Mouse (Mus musculus): ENCODE measurements around the gene Cd81. TPM values are rescaled to one million over a fixed set of nuclear protein-coding genes. Genes with fewer than 3 reads are reported as not detected.

Cd81 gene
- 349 and 423 TPM in 2 replicates for total RNA-seq (2014; rRNA removed)
- 470 and 473 TPM in 2 replicates for polyA plus RNA-seq (2015; fragmentation: Nextera tagmentation; extraction: Ambion mirVana)

- Histone ChIP-seq H3K9ac (peak within 1 kb of the TSS; percentile 98), H3K36me3 (ENCODE audit: insufficient read depth) (no peaks in the 10 kb centered on the region), H3K4me1 (ENCODE audit: insufficient read depth) (peaks cover 26% of the 10 kb centered on the region), H3K9me3 (ENCODE audit: low read length) (no peaks in the 10 kb centered on the region), H3K4me2 (ENCODE audit: low read depth) (peak within 1 kb of the TSS; percentile 87), H3K27ac (ENCODE audit: low read depth, low read length) (peak within 1 kb of the TSS; percentile 90), H3K27me3 (ENCODE audit: insufficient read depth, low read length) (no peaks in the 10 kb centered on the region), H3K4me3 (ENCODE audit: low read depth, low read length) (peak within 1 kb of the TSS; percentile 92)
- DNase-seq (peak; percentile 81), ATAC-seq (peak; percentile 75)
- TF ChIP-seq CTCF (IDR thresholded peaks at IDR 0.05; ENCODE audit: low read depth) = no peak
- under 1% methylated on average over 35 of the region's 37 CpGs for WGBS
These were observed at the start of gene Cd81 for GRCm38 (mm10) chr7:143052626-143053007. Gene Cd81, plus strand, starts transcription at chr7:143052739.

GRCm38 (mm10) chr7:143004727-143005343 lies 47.7 kb upstream of the Cd81 start, which contains the start of gene Tspan32:
Gene Tspan32, plus strand, starts transcription at chr7:143005046.
- no peak within 1 kb of the TSS for H3K4me2 ChIP-seq (ENCODE audit: low read depth)
- WGBS = 87% methylated on average over 4 of the region's 4 CpGs
- H3K27me3 ChIP-seq (ENCODE audit: insufficient read depth, low read length) = no peaks in the 10 kb centered on the region
- H3K27ac ChIP-seq (ENCODE audit: low read depth, low read length) = no peak within 1 kb of the TSS
- no peak within 1 kb of the TSS for H3K9ac ChIP-seq
- H3K36me3 ChIP-seq (ENCODE audit: insufficient read depth) = no peaks in the 10 kb centered on the region
- ATAC-seq (no peak), DNase-seq (no peak)
- H3K9me3 ChIP-seq (ENCODE audit: low read length) = no peaks in the 10 kb centered on the region
- no peak for TF ChIP-seq CTCF (IDR thresholded peaks at IDR 0.05; ENCODE audit: low read depth)
- H3K4me3 ChIP-seq (ENCODE audit: low read depth, low read length) = no peak within 1 kb of the TSS
- no peaks in the 10 kb centered on the region; the same call in 1 of the 2 replicates for H3K4me1 ChIP-seq (ENCODE audit: insufficient read depth)

- ATAC-seq (no peak), DNase-seq (no peak)
- Histone ChIP-seq H3K4me1 (ENCODE audit: insufficient read depth) (no peaks in the 10 kb centered on the region; the same call in 1 of the 2 replicates), H3K4me3 (ENCODE audit: low read depth, low read length) (no peak overlapping the region), H3K9ac (no peak overlapping the region), H3K27ac (ENCODE audit: low read depth, low read length) (no peak overlapping the region), H3K36me3 (ENCODE audit: insufficient read depth) (no peaks in the 10 kb centered on the region), H3K27me3 (ENCODE audit: insufficient read depth, low read length) (no peaks in the 10 kb centered on the region), H3K9me3 (ENCODE audit: low read length) (no peaks in the 10 kb centered on the region), H3K4me2 (ENCODE audit: low read depth) (no peak overlapping the region)
- WGBS = 90% methylated on average over 6 of the region's 6 CpGs
- TF ChIP-seq CTCF (IDR thresholded peaks at IDR 0.05; ENCODE audit: low read depth) = no peak
These were observed 47.0 kb upstream of the Cd81 start for GRCm38 (mm10) chr7:143005344-143006096.

GRCm38 (mm10) chr7:143006097-143006755 lies 46.3 kb upstream of the Cd81 start:
- Histone ChIP-seq H3K4me2 (ENCODE audit: low read depth) (no peak overlapping the region), H3K27ac (ENCODE audit: low read depth, low read length) (no peak overlapping the region), H3K4me1 (ENCODE audit: insufficient read depth) (no peaks in the 10 kb centered on the region; the same call in 1 of the 2 replicates), H3K36me3 (ENCODE audit: insufficient read depth) (no peaks in the 10 kb centered on the region), H3K9me3 (ENCODE audit: low read length) (no peaks in the 10 kb centered on the region), H3K4me3 (ENCODE audit: low read depth, low read length) (no peak overlapping the region), H3K27me3 (ENCODE audit: insufficient read depth, low read length) (no peaks in the 10 kb centered on the region), H3K9ac (no peak overlapping the region)
- TF ChIP-seq CTCF (IDR thresholded peaks at IDR 0.05; ENCODE audit: low read depth) = no peak
- WGBS = 86% methylated on average over 2 of the region's 2 CpGs
- ATAC-seq (no peak), DNase-seq (no peak)

GRCm38 (mm10) chr7:143006756-143007598 lies 45.6 kb upstream of the Cd81 start:
- 0 out of 2 replicates have a peak overlapping the region, but pooled peaks have one; percentile 50 for H3K27ac ChIP-seq (ENCODE audit: low read depth, low read length)
- WGBS = 91% methylated on average over 8 of the region's 8 CpGs
- no peaks in the 10 kb centered on the region for H3K9me3 ChIP-seq (ENCODE audit: low read length)
- H3K9ac ChIP-seq = no peak overlapping the region
- no peak for TF ChIP-seq CTCF (IDR thresholded peaks at IDR 0.05; ENCODE audit: low read depth)
- H3K4me2 ChIP-seq (ENCODE audit: low read depth) = no peak overlapping the region
- DNase-seq = no peak
- H3K4me1 ChIP-seq (ENCODE audit: insufficient read depth) = no peaks in the 10 kb centered on the region; the same call in 1 of the 2 replicates
- H3K36me3 ChIP-seq (ENCODE audit: insufficient read depth) = no peaks in the 10 kb centered on the region
- no peaks in the 10 kb centered on the region for H3K27me3 ChIP-seq (ENCODE audit: insufficient read depth, low read length)
- no peak for ATAC-seq
- no peak overlapping the region for H3K4me3 ChIP-seq (ENCODE audit: low read depth, low read length)

All from forebrain, postnatal 0 days (tissue).